Mouse (Mus musculus): Measurements from ENCODE around the gene Cd96. TPM values are rescaled to one million over a fixed set of nuclear protein-coding genes. Genes with fewer than 3 reads are reported as not detected.

Cd96 gene
- polyA plus RNA-seq, 1 experiment from 2014 or later = 0.55 TPM

DNA sequence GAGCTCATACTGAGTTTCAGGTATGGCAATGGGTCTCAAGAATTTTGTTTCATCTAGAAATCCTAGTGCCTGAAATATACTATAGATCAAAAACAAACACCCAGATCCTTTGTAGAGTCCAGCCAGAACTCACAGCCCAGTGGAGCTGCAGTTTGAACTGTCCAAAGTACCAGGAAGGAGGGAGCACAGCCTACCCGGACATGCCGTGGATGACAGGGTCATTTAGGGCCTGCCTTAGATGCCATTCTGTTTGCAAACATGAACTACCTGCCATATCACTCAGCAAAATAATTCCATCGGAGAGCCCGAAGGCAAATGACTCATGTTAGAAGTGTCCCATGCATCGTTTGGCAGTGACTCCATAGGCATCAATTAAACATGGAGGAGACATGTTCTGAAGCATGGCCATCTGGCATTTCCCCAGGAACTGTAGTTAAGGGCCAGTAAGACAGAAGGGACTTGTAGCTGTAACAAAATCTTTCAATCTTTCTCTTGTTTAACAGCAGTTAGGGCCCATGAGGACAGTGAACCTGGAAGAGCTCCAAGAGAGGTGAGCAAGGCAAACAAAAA is 111.9 kb downstream of the Cd96 start:
- Histone ChIP-seq H3K9ac (no peak overlapping the region), H3K4me1 (peaks cover 18% of the 10 kb centered on the region), H3K4me2 (no peak overlapping the region), H3K36me3 (no peaks in the 10 kb centered on the region), H3K27ac (no peak overlapping the region), H3K9me3 (no peaks in the 10 kb centered on the region), H3K4me3 (peak overlapping the region; percentile 1; the same call in 1 of the 2 replicates), H3K27me3 (no peaks in the 10 kb centered on the region)
- 61% methylated on average over 5 of the region's 5 CpGs for WGBS
- ATAC-seq (ENCODE audit: insufficient number of reproducible peaks, low FRiP score, low TSS enrichment, low read depth) = no peak

DNA sequence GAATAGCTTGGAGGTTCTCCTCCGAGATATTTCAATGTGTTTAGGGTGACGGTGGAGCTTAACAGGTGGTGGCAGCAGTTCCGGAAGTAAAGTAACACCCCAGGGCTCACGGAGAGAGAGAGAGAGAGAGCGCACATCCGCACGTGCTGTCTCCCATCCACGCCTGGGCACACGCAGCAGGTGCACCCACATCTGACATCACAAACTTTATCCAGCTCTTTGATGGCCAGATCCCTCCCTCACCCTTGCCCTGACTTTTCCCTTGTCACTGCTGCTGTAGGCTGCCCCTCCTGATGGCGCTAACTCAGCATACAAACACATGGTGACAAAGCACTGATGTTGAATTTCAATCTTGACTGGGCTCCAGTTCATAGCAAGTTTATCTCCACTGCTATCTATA is 113.8 kb downstream of the Cd96 start:
- Histone ChIP-seq H3K4me2 (no peak overlapping the region), H3K9ac (no peak overlapping the region), H3K4me3 (no peak overlapping the region), H3K27me3 (no peaks in the 10 kb centered on the region), H3K4me1 (peaks cover 18% of the 10 kb centered on the region), H3K27ac (no peak overlapping the region), H3K9me3 (no peaks in the 10 kb centered on the region), H3K36me3 (no peaks in the 10 kb centered on the region)
- WGBS = 76% methylated on average over 10 of the region's 10 CpGs
- ATAC-seq (ENCODE audit: insufficient number of reproducible peaks, low FRiP score, low TSS enrichment, low read depth) = no peak

DNA sequence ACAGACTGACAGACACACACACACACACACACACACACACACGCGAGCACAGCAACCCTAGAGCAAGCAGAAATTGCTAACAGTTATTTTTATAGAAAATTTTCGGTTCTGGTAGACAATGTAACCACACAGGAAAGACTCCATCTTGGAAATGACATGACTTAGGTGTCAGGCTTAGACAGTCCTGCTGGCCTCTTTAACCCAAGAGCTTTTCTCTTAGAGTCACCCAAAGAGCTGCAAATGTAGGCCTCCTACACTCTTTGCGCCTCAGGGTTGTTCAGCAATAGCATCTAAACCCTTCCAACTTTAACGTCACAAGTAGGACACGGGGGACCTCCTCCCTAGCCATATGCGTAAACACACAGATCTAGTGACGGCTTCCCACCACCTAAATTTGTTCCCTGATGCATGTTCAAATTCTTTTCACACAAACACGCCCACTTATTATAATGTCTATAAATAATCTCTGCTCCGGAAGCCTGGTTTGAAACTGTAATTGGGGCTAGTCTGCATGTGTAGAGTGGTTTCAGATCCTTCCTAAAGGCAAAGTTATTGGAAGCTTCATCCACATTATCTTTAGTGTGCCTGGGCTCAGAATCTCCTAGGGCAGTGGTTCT is 118.4 kb downstream of the Cd96 start:
- no peak overlapping the region for H3K27ac ChIP-seq
- H3K9me3 ChIP-seq = no peaks in the 10 kb centered on the region
- no peaks in the 10 kb centered on the region for H3K27me3 ChIP-seq
- no peaks in the 10 kb centered on the region for H3K36me3 ChIP-seq
- no peak for ATAC-seq (ENCODE audit: insufficient number of reproducible peaks, low FRiP score, low TSS enrichment, low read depth)
- 63% methylated on average over 10 of the region's 10 CpGs for WGBS
- no peaks in the 10 kb centered on the region for H3K4me1 ChIP-seq
- no peak overlapping the region for H3K4me3 ChIP-seq
- H3K4me2 ChIP-seq = no peak overlapping the region
- H3K9ac ChIP-seq = no peak overlapping the region

- H3K9me3 ChIP-seq = no peaks in the 10 kb centered on the region
- no peaks in the 10 kb centered on the region for H3K4me1 ChIP-seq
- no peak for ATAC-seq (ENCODE audit: insufficient number of reproducible peaks, low FRiP score, low TSS enrichment, low read depth)
- H3K27me3 ChIP-seq = no peaks in the 10 kb centered on the region
- H3K4me3 ChIP-seq = no peak overlapping the region
- H3K9ac ChIP-seq = no peak overlapping the region
- WGBS = 55% methylated on average over 3 of the region's 3 CpGs
- H3K4me2 ChIP-seq = no peak overlapping the region
- no peaks in the 10 kb centered on the region for H3K36me3 ChIP-seq
- no peak overlapping the region for H3K27ac ChIP-seq
These were observed 119.1 kb downstream of the Cd96 start for GRCm38 (mm10) chr16:46000976-46001375.

DNA sequence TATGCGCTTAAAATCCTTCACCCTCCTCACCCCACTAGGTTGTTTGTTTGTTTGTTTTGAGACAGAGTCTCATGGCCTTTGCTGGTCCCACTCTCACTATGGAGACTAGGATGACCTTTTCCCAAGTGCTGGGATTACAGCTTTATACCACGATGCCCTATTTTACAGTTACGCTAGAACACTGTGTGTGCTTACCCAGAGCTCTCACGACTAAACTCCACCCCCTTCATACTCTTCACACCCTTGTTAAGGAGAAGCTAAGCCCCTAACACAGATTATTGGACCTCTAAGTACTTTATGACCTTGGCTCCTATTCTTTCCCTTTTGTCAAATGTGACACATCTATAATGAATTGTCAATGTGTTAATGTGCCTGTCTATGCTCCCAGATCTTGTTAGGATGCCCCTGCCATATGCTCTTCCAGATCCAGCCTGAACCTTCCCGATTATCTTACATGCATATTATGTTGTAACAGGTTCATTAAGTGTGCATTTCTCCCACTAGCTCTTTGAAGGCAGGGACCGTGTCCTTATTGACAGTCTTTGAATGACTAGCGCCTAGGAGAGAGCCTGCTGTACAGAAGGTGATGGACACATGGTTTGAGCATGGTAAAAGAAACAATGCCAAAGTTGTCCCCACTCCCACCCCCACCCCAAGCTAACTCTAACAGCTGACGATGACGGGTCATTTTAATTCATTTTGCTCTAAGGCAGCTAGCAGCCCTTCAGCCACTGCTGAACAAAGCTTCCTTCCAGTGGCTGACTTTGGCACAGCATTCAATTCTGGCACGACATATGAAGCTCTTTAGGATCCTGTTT is 120.5 kb downstream of the Cd96 start:
- no peak for ATAC-seq (ENCODE audit: insufficient number of reproducible peaks, low FRiP score, low TSS enrichment, low read depth)
- Histone ChIP-seq H3K9me3 (no peaks in the 10 kb centered on the region), H3K27ac (no peak overlapping the region), H3K36me3 (no peaks in the 10 kb centered on the region), H3K9ac (no peak overlapping the region), H3K4me3 (no peak overlapping the region), H3K27me3 (no peaks in the 10 kb centered on the region), H3K4me1 (no peaks in the 10 kb centered on the region), H3K4me2 (no peak overlapping the region)
- 64% methylated on average over 10 of the region's 10 CpGs for WGBS

DNA sequence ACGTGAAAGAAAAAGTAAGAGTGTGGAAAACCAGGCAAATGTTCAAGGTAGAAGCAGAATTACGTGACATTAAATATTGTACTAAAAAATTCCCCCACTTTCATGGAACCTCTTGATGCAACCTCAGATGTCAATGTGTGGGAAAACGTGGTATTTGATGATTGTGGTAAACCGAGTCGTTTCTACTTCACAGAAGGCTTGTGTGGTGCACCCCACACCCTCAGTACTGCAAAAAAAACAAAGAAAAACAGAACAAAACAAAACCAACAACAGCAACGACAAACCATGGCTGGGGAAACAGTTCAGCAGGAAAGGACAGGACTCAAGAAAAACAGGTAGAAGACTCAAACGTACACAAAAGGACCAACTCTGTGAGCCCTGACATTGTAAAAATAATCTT is 121.8 kb downstream of the Cd96 start:
- no peaks in the 10 kb centered on the region for H3K4me1 ChIP-seq
- no peak overlapping the region for H3K4me2 ChIP-seq
- H3K9me3 ChIP-seq = no peaks in the 10 kb centered on the region
- no peaks in the 10 kb centered on the region for H3K27me3 ChIP-seq
- 66% methylated on average over 7 of the region's 7 CpGs for WGBS
- no peak overlapping the region for H3K9ac ChIP-seq
- no peak overlapping the region for H3K27ac ChIP-seq
- no peaks in the 10 kb centered on the region for H3K36me3 ChIP-seq
- H3K4me3 ChIP-seq = no peak overlapping the region
- ATAC-seq (ENCODE audit: insufficient number of reproducible peaks, low FRiP score, low TSS enrichment, low read depth) = no peak

DNA sequence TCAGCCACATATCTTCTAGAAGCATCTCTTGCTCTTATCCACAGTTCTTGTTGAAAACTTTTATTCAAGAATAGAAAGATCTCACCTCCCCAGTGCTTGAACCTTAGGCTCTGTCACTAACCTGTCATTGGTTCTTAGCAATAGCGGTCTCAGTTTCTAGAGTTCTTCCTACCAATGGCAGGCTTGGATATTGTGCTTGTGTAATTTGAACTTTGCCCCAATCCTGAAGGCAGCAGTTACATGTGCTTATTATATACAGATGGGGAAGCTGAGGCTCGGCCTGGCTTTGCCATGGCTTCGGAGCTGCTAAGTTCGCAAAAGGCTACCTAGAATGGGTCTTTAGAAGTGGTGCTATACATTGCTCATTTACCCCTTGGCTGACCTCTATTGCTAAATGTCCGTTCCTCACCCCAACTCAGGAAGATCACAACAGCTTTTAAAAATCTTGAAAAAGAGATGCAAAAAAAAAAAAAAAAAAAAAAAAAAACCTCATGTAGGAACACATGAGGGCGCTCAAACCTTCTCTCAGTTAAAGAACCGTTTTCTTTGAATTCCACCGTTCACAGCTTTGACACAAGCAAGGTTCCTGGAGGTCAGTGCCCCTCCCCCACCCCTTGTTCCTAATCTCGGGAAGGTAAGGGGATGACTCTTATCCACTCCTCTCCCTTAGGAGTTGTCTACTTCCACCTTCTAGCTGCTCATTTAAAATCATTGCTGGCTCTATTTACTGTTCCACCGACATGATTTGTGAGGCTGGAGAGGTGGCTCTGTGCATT is 129.0 kb downstream of the Cd96 start:
- Histone ChIP-seq H3K27ac (no peak overlapping the region), H3K4me1 (no peaks in the 10 kb centered on the region), H3K4me2 (no peak overlapping the region), H3K27me3 (no peaks in the 10 kb centered on the region), H3K36me3 (no peaks in the 10 kb centered on the region), H3K9ac (no peak overlapping the region), H3K4me3 (no peak overlapping the region), H3K9me3 (no peaks in the 10 kb centered on the region)
- 43% methylated on average over 10 of the region's 10 CpGs for WGBS
- no peak for ATAC-seq (ENCODE audit: insufficient number of reproducible peaks, low FRiP score, low TSS enrichment, low read depth)

DNA sequence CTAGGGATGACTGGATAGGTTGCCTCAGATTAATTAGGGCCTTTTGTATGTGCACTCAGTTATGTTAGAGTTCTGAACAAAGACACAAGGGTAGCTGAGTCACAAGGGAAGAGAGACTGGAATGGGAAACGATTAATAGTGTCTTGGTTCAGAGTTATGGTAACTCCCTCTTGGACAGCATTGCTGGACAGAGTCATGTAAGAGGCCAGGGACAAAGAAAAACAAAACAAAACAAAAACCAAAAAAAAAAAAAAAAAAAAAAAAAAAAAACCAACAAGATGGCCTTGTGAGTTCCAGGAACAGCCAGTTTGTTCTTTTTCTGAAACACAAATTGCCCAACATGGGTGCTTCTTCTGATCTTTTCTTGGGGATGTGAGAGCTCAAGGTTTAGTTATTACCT is 133.8 kb downstream of the Cd96 start:
- no peaks in the 10 kb centered on the region for H3K27me3 ChIP-seq
- peaks cover 4% of the 10 kb centered on the region; the same call in 1 of the 2 replicates for H3K4me1 ChIP-seq
- no peak for ATAC-seq (ENCODE audit: insufficient number of reproducible peaks, low FRiP score, low TSS enrichment, low read depth)

More for the DNA sequence above, 133.8 kb downstream of the Cd96 start:
- 77% methylated on average over 1 of the region's 1 CpGs for WGBS
- H3K27ac ChIP-seq = no peak overlapping the region
- no peaks in the 10 kb centered on the region for H3K9me3 ChIP-seq
- no peak overlapping the region for H3K4me2 ChIP-seq
- no peak overlapping the region for H3K4me3 ChIP-seq
- H3K36me3 ChIP-seq = no peaks in the 10 kb centered on the region
- no peak overlapping the region for H3K9ac ChIP-seq

Other genes starting within 250 kb of the Cd96 start
- gene Phldb2, start 166.7 kb downstream of the Cd96 start, polyA plus RNA-seq (2015; fragmentation: Nextera tagmentation; extraction: Ambion mirVana) = 57.3 and 62.6 TPM in 2 replicates
- gene Plcxd2, start 110.0 kb downstream of the Cd96 start, polyA plus RNA-seq (2015; fragmentation: Nextera tagmentation; extraction: Ambion mirVana) = 2.2 and 2.8 TPM in 2 replicates
- gene Gm4737, start 34.8 kb upstream of the Cd96 start, polyA plus RNA-seq (2015; fragmentation: Nextera tagmentation; extraction: Ambion mirVana) = 1.5 and 2.9 TPM in 2 replicates